Mouse (Mus musculus): Measurements from ENCODE around the gene Taco1. TPM values are rescaled to one million over a fixed set of nuclear protein-coding genes. Genes with fewer than 3 reads are reported as not detected.

The Taco1 gene
- polyA plus RNA-seq (2014; fragmentation: Illumina TruSeq; extraction: RNeasy Lipid Tissue Mini Kit (QIAGEN cat#74804); ENCODE audit: low replicate concordance) = 6.8 TPM

GRCm38 (mm10) chr11:106065923-106066571 is at the start of gene Taco1:
Gene Taco1 (plus strand): TSS chr11:106066061.

DNA sequence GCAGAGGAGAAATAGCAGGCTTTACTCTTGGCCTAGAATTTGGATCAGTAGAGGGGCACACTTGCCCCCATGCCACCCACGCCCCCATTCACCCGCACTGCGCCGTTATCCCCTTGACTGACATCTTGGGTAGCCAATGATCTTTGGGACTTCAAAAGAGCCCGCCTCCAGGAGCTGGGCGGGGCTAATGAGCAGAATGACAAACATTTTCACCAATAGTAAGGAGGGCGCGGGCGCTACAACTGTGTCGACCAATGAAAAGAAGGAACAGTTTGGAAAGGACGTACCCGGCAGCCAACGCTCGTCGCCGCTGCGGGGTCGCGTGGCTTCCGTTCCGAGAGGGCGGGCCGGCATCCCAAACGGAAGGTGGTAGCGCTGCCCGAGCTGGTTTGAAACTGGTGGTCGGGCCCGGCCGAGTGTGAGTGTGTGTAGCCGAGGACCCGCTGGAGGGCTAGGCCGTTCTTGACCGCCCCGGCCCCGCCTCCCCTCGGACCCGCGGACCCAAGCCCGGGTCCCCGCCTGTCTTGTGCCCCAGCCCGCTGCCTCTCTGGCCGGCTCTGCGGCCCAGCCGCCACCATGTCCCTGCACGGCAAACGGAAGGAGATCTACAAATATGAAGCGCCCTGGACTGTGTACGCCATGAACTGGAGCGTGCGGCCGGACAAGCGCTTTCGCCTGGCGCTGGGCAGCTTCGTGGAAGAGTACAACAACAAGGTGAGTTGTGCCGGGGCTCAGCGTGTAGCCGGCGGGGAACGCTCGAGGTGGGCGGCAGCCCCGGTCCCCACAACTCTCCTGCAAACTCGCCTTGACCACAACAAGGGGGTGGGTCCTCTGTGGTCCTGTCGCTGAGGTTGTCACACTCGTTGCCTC is 29.1 kb upstream of the Taco1 start, which contains the start of gene Dcaf7:
TSS of gene Dcaf7 (plus strand) at position 325 of the 870 bp plus-strand sequence.

GRCm38 (mm10) chr11:106083708-106084701 is 18.1 kb downstream of the Taco1 start, which contains the start of gene Map3k3:
Gene Map3k3 (plus strand): TSS chr11:106084613.

Other genes starting within 250 kb of the Taco1 start
- 20.2 TPM for gene Cyb561, start 112.7 kb upstream of the Taco1 start, polyA plus RNA-seq (2014; fragmentation: Illumina TruSeq; extraction: RNeasy Lipid Tissue Mini Kit (QIAGEN cat#74804); ENCODE audit: low replicate concordance)
- gene Ace, start 98.1 kb upstream of the Taco1 start, polyA plus RNA-seq (2014; fragmentation: Illumina TruSeq; extraction: RNeasy Lipid Tissue Mini Kit (QIAGEN cat#74804); ENCODE audit: low replicate concordance) = 272 TPM
- gene Ace3, start 71.4 kb upstream of the Taco1 start, polyA plus RNA-seq (2014; fragmentation: Illumina TruSeq; extraction: RNeasy Lipid Tissue Mini Kit (QIAGEN cat#74804); ENCODE audit: low replicate concordance) = not detected
- gene Kcnh6, start 57.9 kb upstream of the Taco1 start, polyA plus RNA-seq (2014; fragmentation: Illumina TruSeq; extraction: RNeasy Lipid Tissue Mini Kit (QIAGEN cat#74804); ENCODE audit: low replicate concordance) = not detected
- gene Dcaf7, start 29.2 kb upstream of the Taco1 start, polyA plus RNA-seq (2014; fragmentation: Illumina TruSeq; extraction: RNeasy Lipid Tissue Mini Kit (QIAGEN cat#74804); ENCODE audit: low replicate concordance) = 36.5 TPM
- gene Map3k3, start 18.6 kb downstream of the Taco1 start, polyA plus RNA-seq (2014; fragmentation: Illumina TruSeq; extraction: RNeasy Lipid Tissue Mini Kit (QIAGEN cat#74804); ENCODE audit: low replicate concordance) = 3.5 TPM
- not detected for gene Gm10840, start 94.8 kb downstream of the Taco1 start, polyA plus RNA-seq (2014; fragmentation: Illumina TruSeq; extraction: RNeasy Lipid Tissue Mini Kit (QIAGEN cat#74804); ENCODE audit: low replicate concordance)
- 1.6 TPM for gene Limd2, start 94.8 kb downstream of the Taco1 start, polyA plus RNA-seq (2014; fragmentation: Illumina TruSeq; extraction: RNeasy Lipid Tissue Mini Kit (QIAGEN cat#74804); ENCODE audit: low replicate concordance)
- 3.2 TPM for gene Strada, start 136.1 kb downstream of the Taco1 start, polyA plus RNA-seq (2014; fragmentation: Illumina TruSeq; extraction: RNeasy Lipid Tissue Mini Kit (QIAGEN cat#74804); ENCODE audit: low replicate concordance)
- gene Ccdc47, start 150.3 kb downstream of the Taco1 start, polyA plus RNA-seq (2014; fragmentation: Illumina TruSeq; extraction: RNeasy Lipid Tissue Mini Kit (QIAGEN cat#74804); ENCODE audit: low replicate concordance) = 131 TPM
- 34.6 TPM for gene Ddx42, start 150.9 kb downstream of the Taco1 start, polyA plus RNA-seq (2014; fragmentation: Illumina TruSeq; extraction: RNeasy Lipid Tissue Mini Kit (QIAGEN cat#74804); ENCODE audit: low replicate concordance)
- gene Ftsj3, start 190.0 kb downstream of the Taco1 start, polyA plus RNA-seq (2014; fragmentation: Illumina TruSeq; extraction: RNeasy Lipid Tissue Mini Kit (QIAGEN cat#74804); ENCODE audit: low replicate concordance) = 5.4 TPM
- 15.4 TPM for gene Psmc5, start 190.1 kb downstream of the Taco1 start, polyA plus RNA-seq (2014; fragmentation: Illumina TruSeq; extraction: RNeasy Lipid Tissue Mini Kit (QIAGEN cat#74804); ENCODE audit: low replicate concordance)
- 9.3 TPM for gene Smarcd2, start 206.9 kb downstream of the Taco1 start, polyA plus RNA-seq (2014; fragmentation: Illumina TruSeq; extraction: RNeasy Lipid Tissue Mini Kit (QIAGEN cat#74804); ENCODE audit: low replicate concordance)
- not detected for gene Tcam1, start 210.6 kb downstream of the Taco1 start, polyA plus RNA-seq (2014; fragmentation: Illumina TruSeq; extraction: RNeasy Lipid Tissue Mini Kit (QIAGEN cat#74804); ENCODE audit: low replicate concordance)
- gene Gh, start 235.8 kb downstream of the Taco1 start, polyA plus RNA-seq (2014; fragmentation: Illumina TruSeq; extraction: RNeasy Lipid Tissue Mini Kit (QIAGEN cat#74804); ENCODE audit: low replicate concordance) = not detected
- 2.1 TPM for gene Cd79b, start 248.7 kb downstream of the Taco1 start, polyA plus RNA-seq (2014; fragmentation: Illumina TruSeq; extraction: RNeasy Lipid Tissue Mini Kit (QIAGEN cat#74804); ENCODE audit: low replicate concordance)